Mouse (Mus musculus): ENCODE results near the gene Olfr918.

The Olfr918 gene

DNA sequence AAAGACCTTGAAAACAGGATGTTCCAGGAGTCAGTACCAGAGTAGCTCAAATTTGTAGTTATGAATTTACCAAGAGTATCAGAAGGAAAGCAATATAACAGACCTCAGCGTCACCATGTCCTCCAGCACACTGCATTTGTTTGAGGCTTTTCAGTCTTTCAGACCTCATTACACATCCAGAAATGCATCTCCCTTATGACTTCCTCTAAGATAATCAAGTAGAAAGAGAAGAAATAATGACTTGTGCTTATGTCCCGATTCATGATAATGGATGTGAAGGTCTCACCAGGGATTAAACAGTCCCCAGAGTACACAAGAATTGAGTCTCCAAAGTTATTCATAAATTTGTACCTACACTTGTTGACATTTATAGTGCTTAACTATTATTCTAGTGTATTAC lies at the start of gene Olfr918:
TSS of gene Olfr918 (minus strand) at position 101 of the 400 bp plus-strand sequence.
- in situ Hi-C loops (cut with MboI, MseI): no loop called here

DNA sequence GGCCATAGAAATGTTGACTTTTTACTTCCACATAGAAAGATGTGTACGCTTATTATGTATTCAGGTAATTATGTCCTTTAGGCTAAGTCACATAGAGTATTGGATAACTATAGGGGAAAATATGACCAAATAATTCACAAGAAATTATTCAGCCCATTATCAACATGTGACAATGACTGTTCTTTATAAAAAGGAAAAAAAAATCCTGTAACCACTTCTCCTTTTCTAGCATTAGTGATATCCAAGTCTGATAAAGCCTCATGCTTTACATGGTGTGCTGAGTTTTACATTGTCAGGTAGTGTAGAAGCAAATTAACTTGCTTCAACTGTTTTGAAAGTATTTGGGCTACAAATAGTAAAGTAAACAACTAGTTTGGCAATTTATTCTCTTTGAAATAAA lies 49.6 kb upstream of the Olfr918 start:
- in situ Hi-C loops (cut with MboI, MseI): no loop called here

- in situ Hi-C loops (cut with MboI, MseI): no loop called here
Measured at GRCm38 (mm10) chr9:38718927-38719441, 44.6 kb upstream of the Olfr918 start.

DNA sequence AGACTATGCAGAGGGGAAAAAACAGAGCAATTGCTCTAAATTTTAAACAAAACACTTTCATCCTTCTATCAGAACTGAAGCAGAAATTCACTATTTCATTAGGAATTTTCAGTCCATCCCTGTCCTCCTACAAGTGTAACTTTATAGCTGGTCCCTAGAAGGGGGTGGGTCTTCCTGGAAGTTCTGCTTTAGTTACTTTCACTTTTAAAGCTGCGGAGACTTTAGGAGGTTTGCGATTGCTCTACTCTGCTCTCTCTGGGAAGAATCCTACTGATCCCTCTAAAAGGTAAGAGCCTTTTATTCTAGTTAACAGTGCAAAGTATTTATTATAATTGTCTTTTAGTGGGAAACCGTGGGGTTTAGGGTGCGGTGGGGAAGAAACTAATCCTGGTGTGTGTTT lies 43.7 kb upstream of the Olfr918 start, which contains the start of gene Vwa5a:
TSS of gene Vwa5a (plus strand) at position 167 of the 400 bp plus-strand sequence.
- in situ Hi-C loops (cut with MboI, MseI): no loop called here

GRCm38 (mm10) chr9:38672887-38673286 lies 1.5 kb downstream of the Olfr918 start:
- in situ Hi-C loops (cut with MboI, MseI): no loop called here

DNA sequence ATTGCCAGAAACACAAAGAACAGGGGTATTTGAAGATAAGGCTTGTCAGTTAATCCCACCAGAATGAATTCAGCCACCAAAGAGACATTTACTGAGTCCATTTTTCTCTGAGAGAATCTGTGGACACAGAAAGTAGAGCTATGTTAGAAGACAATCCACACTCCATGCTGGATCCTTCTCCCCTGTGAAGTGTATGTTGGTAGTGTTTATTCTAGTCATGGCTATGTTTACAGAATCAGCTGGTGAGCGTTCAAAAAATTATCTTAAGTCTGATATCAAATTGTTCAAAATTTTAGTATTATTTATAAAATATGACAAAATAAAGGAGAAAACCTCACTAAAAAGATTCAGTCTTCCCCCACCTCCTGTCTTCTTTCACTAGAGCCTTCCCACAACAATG lies 8.7 kb downstream of the Olfr918 start, which contains the start of gene Olfr917:
TSS of gene Olfr917 (minus strand) at position 101 of the 400 bp plus-strand sequence.
- in situ Hi-C loops (cut with MboI, MseI): no loop called here

DNA sequence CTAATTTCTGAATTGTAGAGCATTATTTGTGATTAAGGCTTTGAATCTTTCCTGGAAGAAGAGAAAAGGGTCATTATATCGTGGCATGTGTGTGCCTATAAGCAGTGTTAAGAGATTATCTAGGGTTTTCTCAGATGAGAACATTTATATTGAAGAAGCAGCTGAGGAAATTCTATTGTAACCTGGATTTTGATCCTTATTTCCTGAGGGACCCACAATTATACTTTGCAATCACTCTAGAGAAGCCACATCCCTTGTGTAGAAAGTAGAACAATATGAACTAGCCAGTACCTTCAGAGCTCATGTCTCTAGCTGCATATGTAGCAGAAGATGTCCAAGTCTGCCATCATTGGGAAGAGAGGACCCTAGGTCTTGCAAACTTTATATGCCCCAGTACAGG lies 14.6 kb downstream of the Olfr918 start, which contains the start of gene Olfr916:
TSS of gene Olfr916 (minus strand) at position 101 of the 400 bp plus-strand sequence.
- in situ Hi-C loops (cut with MboI, MseI): loop anchor here in 1 of 2 experiments (10.0 kb wide), 1 partner anchor 905 kb away; no protein-coding TSS in a partner anchor

GRCm38 (mm10) chr9:38632406-38632805 lies 42.0 kb downstream of the Olfr918 start:
- in situ Hi-C loops (cut with MboI, MseI): no loop called here
